Mouse (Mus musculus) neural tube, embryonic 14.5 days (tissue): ENCODE measurements around the gene Slc7a8. TPM values are rescaled to one million over a fixed set of nuclear protein-coding genes. Genes with fewer than 3 reads are reported as not detected.

Experiments used
- ATAC-seq: fragments of 200-750 bp; cut with Nextera tagmentation; 2 replicates; pipeline ENCODE4 v1.8.0; 2017; ENCODE audit warnings: low read depth, mild to moderate bottlenecking, moderate TSS enrichment, moderate library complexity
- H3K27ac ChIP-seq: fragments of 300-500 bp; sonication (generic); 2 replicates; pipeline ENCODE4 v1.5.1; 2014; ENCODE audit warnings: low read depth, mild to moderate bottlenecking, control low read depth, low read length, moderate library complexity, mixed read lengths
- H3K27me3 ChIP-seq: fragments of 300-500 bp; sonication (generic); 2 replicates; pipeline ENCODE4 v1.6.1; 2014; ENCODE audit warnings: low read length; ENCODE audit not compliant: control insufficient read depth, insufficient read depth
- H3K36me3 ChIP-seq: fragments of 300-500 bp; sonication (generic); 2 replicates; pipeline ENCODE4 v1.6.1; 2014; ENCODE audit warnings: low read length, mixed read lengths; ENCODE audit not compliant: control insufficient read depth, insufficient read depth
- H3K4me1 ChIP-seq: fragments of 300-500 bp; sonication (generic); 2 replicates; pipeline ENCODE4 v1.6.1; 2014; ENCODE audit warnings: low read length; ENCODE audit not compliant: control insufficient read depth, insufficient read depth
- H3K4me2 ChIP-seq: fragments of 300-500 bp; sonication (generic); 2 replicates; pipeline ENCODE4 v1.6.1; 2014; ENCODE audit warnings: mild to moderate bottlenecking, low read depth, low read length, control low read depth
- H3K4me3 ChIP-seq: fragments of 300-500 bp; sonication (generic); 2 replicates; pipeline ENCODE4 v1.5.1; 2014; ENCODE audit warnings: low read depth, low read length, control low read depth, mixed read lengths
- H3K9ac ChIP-seq: fragments of 300-500 bp; sonication (generic); replicated peaks from 2 replicates; pipeline ENCODE4 v1.6.1; 2014; ENCODE audit warnings: low read depth, mild to moderate bottlenecking, control low read depth, low read length, mixed read lengths
- H3K9me3 ChIP-seq: fragments of 300-500 bp; sonication (generic); 2 replicates; pipeline ENCODE4 v1.6.1; 2016; ENCODE audit warnings: low read length; ENCODE audit not compliant: control insufficient read depth
- WGBS: fragments of 180-500 bp; shearing (Covaris S2); extraction: QIAGEN DNeasy Blood & Tissue Kit; methylation state at CpG from one replicate; pipeline ENCODE4 v1.1.7; 2014; 5-methylcytosine and 5-hydroxymethylcytosine counted together
- polyA plus RNA-seq: library from polyadenylated mRNA; unstranded; fragments of >200 nt; fragmentation: Nextera tagmentation; extraction: Ambion mirVana; gene quantifications from 2 replicates; pipeline ENCODE4 v1.2.1, GENCODE M21; 2014

Gene Slc7a8
- polyA plus RNA-seq, 1 experiment from 2014 or later: 7.3 TPM

- ATAC-seq: no peak
- WGBS: 73% methylated on average over 4 of the region's 4 CpGs
- H3K36me3 ChIP-seq: no peaks in the 10 kb centered on the region
- no peaks in the 10 kb centered on the region for H3K27me3 ChIP-seq
- no peak overlapping the region for H3K4me3 ChIP-seq
- H3K4me2 ChIP-seq: no peak overlapping the region
- no peaks in the 10 kb centered on the region for H3K9me3 ChIP-seq
- no peak overlapping the region for H3K27ac ChIP-seq
- no peak overlapping the region for H3K9ac ChIP-seq
- no peaks in the 10 kb centered on the region for H3K4me1 ChIP-seq
Observed at GRCm38 (mm10) chr14:54749238-54749637, 32.5 kb downstream of the Slc7a8 start.

DNA sequence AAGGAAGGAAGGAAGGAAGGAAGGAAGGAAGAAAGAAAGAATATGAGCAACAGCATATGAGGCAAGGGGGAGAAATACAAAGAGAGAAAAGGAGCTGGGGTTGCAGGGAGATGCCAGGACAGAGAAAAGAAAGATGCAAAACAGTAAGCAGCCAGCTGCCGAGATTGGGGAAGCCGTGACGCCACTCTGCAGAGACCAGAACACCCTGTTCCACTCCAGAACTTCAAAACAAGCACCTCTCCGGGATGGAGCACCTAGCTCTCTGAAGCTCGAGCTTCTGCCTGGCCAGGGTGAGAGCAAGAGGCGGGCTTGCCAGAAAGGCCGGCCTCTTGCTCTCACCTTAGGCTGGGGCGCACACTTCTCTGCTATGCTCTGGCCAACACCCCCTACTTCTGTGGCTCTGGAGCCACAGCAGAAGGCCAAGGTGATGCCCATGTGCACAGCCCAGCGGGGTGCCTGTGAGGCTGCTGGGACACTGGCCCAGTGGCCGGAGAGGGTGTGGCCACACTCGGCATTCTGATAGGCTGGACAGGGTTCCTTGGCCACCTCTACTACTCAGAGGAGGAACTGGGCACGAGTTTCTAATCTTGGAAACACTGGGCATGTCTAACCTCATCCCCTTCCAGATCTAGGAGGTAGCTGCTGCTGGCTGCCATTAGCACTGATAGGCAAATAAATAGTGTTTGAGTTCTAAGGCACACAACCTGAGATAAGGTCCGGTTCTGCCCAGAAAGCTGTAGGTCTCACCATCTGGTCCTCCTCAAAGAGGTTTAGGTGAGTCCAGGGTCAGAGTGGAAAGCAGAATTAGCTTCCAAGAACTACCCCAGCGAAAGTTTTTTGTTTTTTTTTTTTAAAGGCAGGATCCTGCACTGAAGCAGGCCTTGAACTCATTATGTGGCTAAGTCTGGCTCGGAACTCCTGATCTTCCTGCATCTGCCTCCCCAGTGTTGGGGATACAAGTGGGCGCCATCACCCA, 33.5 kb downstream of the Slc7a8 start:
- no peak overlapping the region for H3K27ac ChIP-seq
- 91% methylated on average over 16 of the region's 16 CpGs for WGBS
- H3K9ac ChIP-seq: no peak overlapping the region
- H3K4me1 ChIP-seq: no peaks in the 10 kb centered on the region
- H3K9me3 ChIP-seq: no peaks in the 10 kb centered on the region
- no peak for ATAC-seq
- H3K4me3 ChIP-seq: no peak overlapping the region
- no peaks in the 10 kb centered on the region for H3K27me3 ChIP-seq
- H3K36me3 ChIP-seq: no peaks in the 10 kb centered on the region
- no peak overlapping the region for H3K4me2 ChIP-seq

- no peak for ATAC-seq
- no peaks in the 10 kb centered on the region for H3K4me1 ChIP-seq
- 96% methylated on average over 9 of the region's 9 CpGs for WGBS
- H3K9ac ChIP-seq: no peak overlapping the region
- no peaks in the 10 kb centered on the region for H3K9me3 ChIP-seq
- no peaks in the 10 kb centered on the region for H3K36me3 ChIP-seq
- H3K4me2 ChIP-seq: no peak overlapping the region
- no peak overlapping the region for H3K27ac ChIP-seq
- H3K27me3 ChIP-seq: no peaks in the 10 kb centered on the region
- H3K4me3 ChIP-seq: no peak overlapping the region
Observed at GRCm38 (mm10) chr14:54746038-54746437, 35.7 kb downstream of the Slc7a8 start.

GRCm38 (mm10) chr14:54744473-54744872, 37.3 kb downstream of the Slc7a8 start:
- Histone ChIP-seq H3K4me2 (no peak overlapping the region), H3K36me3 (no peaks in the 10 kb centered on the region), H3K27ac (no peak overlapping the region), H3K27me3 (no peaks in the 10 kb centered on the region), H3K9me3 (no peaks in the 10 kb centered on the region), H3K4me3 (no peak overlapping the region), H3K9ac (no peak overlapping the region), H3K4me1 (no peaks in the 10 kb centered on the region)
- ATAC-seq: no peak
- 80% methylated on average over 8 of the region's 8 CpGs for WGBS

GRCm38 (mm10) chr14:54742375-54742774, 39.4 kb downstream of the Slc7a8 start:
- 88% methylated on average over 2 of the region's 2 CpGs for WGBS
- H3K9ac ChIP-seq: no peak overlapping the region
- H3K4me1 ChIP-seq: no peaks in the 10 kb centered on the region
- H3K36me3 ChIP-seq: no peaks in the 10 kb centered on the region
- no peaks in the 10 kb centered on the region for H3K27me3 ChIP-seq
- H3K27ac ChIP-seq: no peak overlapping the region
- no peak for ATAC-seq
- no peak overlapping the region for H3K4me2 ChIP-seq
- H3K9me3 ChIP-seq: no peaks in the 10 kb centered on the region
- no peak overlapping the region for H3K4me3 ChIP-seq

- Histone ChIP-seq H3K4me3 (no peak overlapping the region), H3K4me1 (no peaks in the 10 kb centered on the region), H3K9ac (no peak overlapping the region), H3K4me2 (no peak overlapping the region), H3K27ac (no peak overlapping the region), H3K27me3 (no peaks in the 10 kb centered on the region), H3K36me3 (no peaks in the 10 kb centered on the region), H3K9me3 (no peaks in the 10 kb centered on the region)
- no peak for ATAC-seq
- WGBS: 91% methylated on average over 6 of the region's 6 CpGs
Observed at GRCm38 (mm10) chr14:54741721-54742120, 40.0 kb downstream of the Slc7a8 start.

DNA sequence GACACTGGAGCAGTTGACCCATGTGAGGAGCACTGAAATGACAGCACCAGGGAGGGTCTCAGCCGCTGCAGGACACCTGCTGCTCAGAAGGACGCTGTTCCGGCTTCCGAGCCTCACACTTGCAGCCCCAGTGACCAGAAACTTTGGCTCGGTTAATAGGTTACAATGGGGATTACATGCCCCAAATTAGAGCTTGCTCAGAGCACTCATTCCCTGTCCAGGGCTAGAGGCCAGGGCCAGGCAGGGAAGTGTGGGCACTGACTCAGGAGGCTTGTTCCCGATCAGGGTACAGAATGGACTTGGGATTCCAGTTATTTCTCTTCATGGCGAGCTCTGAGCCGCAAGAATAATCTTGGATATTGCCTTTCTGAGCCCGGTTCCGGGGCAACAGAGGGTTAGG, 44.1 kb downstream of the Slc7a8 start:
- H3K27me3 ChIP-seq: no peaks in the 10 kb centered on the region
- H3K27ac ChIP-seq: no peak overlapping the region
- 71% methylated on average over 10 of the region's 10 CpGs for WGBS
- no peaks in the 10 kb centered on the region for H3K9me3 ChIP-seq
- H3K4me3 ChIP-seq: no peak overlapping the region
- H3K4me1 ChIP-seq: no peaks in the 10 kb centered on the region
- ATAC-seq: no peak
- no peaks in the 10 kb centered on the region for H3K36me3 ChIP-seq
- H3K4me2 ChIP-seq: no peak overlapping the region
- H3K9ac ChIP-seq: no peak overlapping the region

DNA sequence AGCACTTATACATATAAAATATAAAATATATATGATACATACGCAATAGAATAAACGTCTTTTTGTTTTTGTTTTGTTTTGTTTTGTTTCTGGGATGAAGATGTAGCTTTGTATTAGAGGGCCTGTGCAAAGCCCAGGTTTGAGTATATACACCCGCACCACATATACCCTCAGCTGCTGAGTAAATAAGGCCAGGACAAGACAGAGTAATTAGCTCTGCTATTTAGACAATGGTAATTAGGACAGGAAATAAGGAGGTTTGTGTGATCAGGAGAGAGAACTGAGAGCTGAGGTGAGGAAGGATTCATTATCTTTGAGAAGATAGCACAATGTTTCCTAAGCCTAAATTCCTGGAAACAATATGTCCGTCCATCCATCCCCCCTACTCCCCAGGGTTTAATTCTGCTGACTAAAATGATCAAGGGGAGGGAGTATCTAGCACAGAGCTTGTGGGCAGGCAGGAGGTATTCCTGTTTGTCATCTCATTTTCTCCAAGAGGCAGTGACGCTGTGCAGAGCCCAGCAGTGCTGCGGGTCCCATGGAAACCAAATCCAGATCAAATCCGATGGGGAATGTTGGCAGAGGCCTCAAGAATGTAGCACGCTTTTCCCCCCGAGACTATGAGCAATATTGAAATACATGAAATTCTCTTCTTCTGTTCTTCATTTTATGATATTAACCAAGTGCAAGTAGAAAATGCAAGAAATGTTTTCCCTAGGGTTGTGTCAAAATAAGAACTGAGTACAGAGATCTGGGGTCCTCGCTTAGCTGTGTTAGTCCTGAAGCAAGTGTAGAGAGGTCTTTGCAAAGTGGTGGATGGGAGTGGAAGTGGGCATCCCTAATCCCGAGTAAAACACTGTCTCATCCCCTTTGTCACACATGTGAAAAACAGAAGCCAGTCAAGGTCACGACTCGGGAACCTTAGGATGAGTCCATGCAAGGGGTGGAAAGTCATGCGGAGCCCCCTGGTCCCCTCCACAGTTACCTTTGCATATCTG, 44.9 kb downstream of the Slc7a8 start:
- H3K9ac ChIP-seq: no peak overlapping the region
- H3K27me3 ChIP-seq: no peaks in the 10 kb centered on the region
- 74% methylated on average over 14 of the region's 14 CpGs for WGBS
- no peaks in the 10 kb centered on the region for H3K9me3 ChIP-seq
- peak; percentile 44; the same call in 1 of the 2 replicates for ATAC-seq
- no peaks in the 10 kb centered on the region for H3K36me3 ChIP-seq
- H3K4me1 ChIP-seq: no peaks in the 10 kb centered on the region
- H3K27ac ChIP-seq: no peak overlapping the region
- no peak overlapping the region for H3K4me3 ChIP-seq
- no peak overlapping the region for H3K4me2 ChIP-seq
